Mouse (Mus musculus): ENCODE results near the gene Fbxw4. TPM values are rescaled to one million over a fixed set of nuclear protein-coding genes. Genes with fewer than 3 reads are reported as not detected.

Fbxw4 gene
- polyA plus RNA-seq, 1 experiment from 2014 or later = 4.2 TPM

DNA sequence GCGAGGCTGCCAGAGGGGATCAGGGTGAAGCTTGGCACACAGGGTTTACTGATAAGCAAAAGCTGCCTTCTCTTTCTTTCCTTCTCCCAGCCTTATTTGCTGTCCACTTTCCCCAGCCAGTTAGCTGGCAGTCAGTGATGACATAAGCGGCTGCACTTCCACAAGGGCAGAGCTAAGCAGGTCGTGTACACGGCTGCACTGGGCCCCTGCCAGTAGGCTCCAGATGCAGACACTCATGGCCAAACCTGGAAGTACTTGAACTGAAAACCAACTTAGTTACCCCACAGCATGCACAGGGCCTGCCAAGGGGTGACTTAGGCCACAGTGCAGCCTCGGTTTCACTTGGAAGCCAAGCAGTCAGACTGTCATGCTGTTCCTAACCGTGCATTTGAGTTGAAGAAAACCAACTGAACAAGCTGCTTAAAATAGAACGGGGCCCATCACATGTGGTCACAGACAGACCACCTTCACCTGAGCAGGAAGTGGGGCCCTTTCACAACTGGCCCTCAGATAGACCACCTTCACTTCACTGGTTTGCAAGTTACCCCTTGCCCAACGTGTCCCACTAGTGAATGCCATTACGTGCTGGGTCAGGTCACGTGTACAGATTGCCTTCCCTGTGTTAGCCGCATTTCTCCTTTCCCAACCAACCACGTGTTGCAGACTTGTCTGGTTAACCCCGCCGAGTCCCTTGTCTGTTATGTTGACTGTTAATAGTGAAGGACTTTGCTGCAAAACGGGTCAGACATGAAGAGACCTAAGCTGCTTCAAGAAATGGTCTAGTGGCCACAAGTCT, 129.7 kb downstream of the Fbxw4 start:
- Histone ChIP-seq H3K9me3 (no peaks in the 10 kb centered on the region), H3K4me3 (no peak overlapping the region), H3K27ac (no peak overlapping the region), H3K4me2 (no peak overlapping the region), H3K27me3 (peaks cover 2% of the 10 kb centered on the region; the same call in 1 of the 2 replicates), H3K4me1 (no peaks in the 10 kb centered on the region; the same call in 1 of the 2 replicates), H3K9ac (no peak overlapping the region), H3K36me3 (peaks cover 39% of the 10 kb centered on the region)
- WGBS = 71% methylated on average over 15 of the region's 15 CpGs
- ATAC-seq (ENCODE audit: insufficient number of reproducible peaks, low FRiP score, low TSS enrichment, low read depth) = no peak

DNA sequence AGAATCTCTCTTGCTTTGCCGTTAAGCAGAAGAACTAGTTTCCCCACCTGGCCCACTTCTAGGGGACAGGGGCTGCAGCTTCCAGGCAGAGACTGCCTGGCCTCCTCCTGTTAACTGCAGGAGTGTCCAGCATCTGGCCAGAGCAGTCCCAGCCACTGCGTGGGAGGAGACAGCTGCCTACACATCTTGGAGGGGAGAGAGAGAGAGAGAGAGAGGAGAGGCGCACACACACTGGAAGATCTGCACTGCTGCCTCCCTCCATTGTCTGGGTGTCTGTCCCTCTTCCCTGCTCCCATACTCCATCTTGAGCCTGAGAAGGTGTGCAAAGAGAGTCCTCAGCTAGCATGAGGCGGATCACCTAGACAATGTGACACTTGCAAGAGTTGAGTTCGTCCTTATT, 130.8 kb downstream of the Fbxw4 start:
- no peak overlapping the region for H3K27ac ChIP-seq
- H3K27me3 ChIP-seq = 0 out of 2 replicates have a peak, but pooled peaks cover 2% of the 10 kb centered on the region
- H3K36me3 ChIP-seq = peaks cover 48% of the 10 kb centered on the region
- H3K9ac ChIP-seq = no peak overlapping the region
- WGBS = 73% methylated on average over 5 of the region's 5 CpGs
- no peaks in the 10 kb centered on the region for H3K4me1 ChIP-seq
- H3K9me3 ChIP-seq = no peaks in the 10 kb centered on the region
- ATAC-seq (ENCODE audit: insufficient number of reproducible peaks, low FRiP score, low TSS enrichment, low read depth) = no peak
- H3K4me3 ChIP-seq = no peak overlapping the region
- no peak overlapping the region for H3K4me2 ChIP-seq

Other genes with a start within 250 kb of the Fbxw4 start
- 12.6 and 13.0 TPM in 2 replicates for gene Poll, start 99.8 kb downstream of the Fbxw4 start, polyA plus RNA-seq (2015; fragmentation: Nextera tagmentation; extraction: Ambion mirVana)
- gene Gm17018, start 99.7 kb downstream of the Fbxw4 start, polyA plus RNA-seq (2015; fragmentation: Nextera tagmentation; extraction: Ambion mirVana) = 33.1 and 34.0 TPM in 2 replicates
- gene Fgf8, start 82.6 kb upstream of the Fbxw4 start, polyA plus RNA-seq (2015; fragmentation: Nextera tagmentation; extraction: Ambion mirVana) = 0.31 and 0.51 TPM in 2 replicates
- gene Npm3, start 89.3 kb upstream of the Fbxw4 start, polyA plus RNA-seq (2015; fragmentation: Nextera tagmentation; extraction: Ambion mirVana) = 12.4 and 20.6 TPM in 2 replicates
- gene Mgea5, start 123.5 kb upstream of the Fbxw4 start, polyA plus RNA-seq (2015; fragmentation: Nextera tagmentation; extraction: Ambion mirVana) = 40.5 and 47.3 TPM in 2 replicates
- 0.65 and 0.69 TPM in 2 replicates for gene Kcnip2, start 155.7 kb upstream of the Fbxw4 start, polyA plus RNA-seq (2015; fragmentation: Nextera tagmentation; extraction: Ambion mirVana)

Measured in limb, embryonic 15.5 days (tissue).